Mouse (Mus musculus) layer of hippocampus, adult 9-10 months (tissue): ENCODE results near the gene Nlrx1.

Experiments used
- DNase-seq: peaks from one replicate; pipeline ENCODE4 v3.0.0; 2022; ENCODE audit warnings: low spot score

Gene Nlrx1

DNA sequence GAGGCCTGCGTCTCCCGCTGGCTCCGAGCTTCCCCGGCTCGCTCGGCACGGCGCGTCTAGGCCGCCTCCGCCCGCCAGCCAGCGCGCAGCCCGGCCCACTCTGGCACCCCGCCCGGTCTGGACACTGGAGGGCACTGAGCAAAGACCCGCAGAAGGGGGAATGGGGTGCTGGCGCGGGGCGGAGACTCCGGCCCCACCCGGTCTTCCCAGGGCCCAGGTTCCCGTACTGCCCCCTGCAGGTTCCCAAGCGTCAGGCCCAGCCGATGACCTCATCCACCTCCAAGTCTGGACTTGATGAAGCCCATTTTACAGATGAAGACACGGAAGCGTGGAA, 405 bp downstream of the Nlrx1 start:
- DNase-seq: peak; percentile 57

DNA sequence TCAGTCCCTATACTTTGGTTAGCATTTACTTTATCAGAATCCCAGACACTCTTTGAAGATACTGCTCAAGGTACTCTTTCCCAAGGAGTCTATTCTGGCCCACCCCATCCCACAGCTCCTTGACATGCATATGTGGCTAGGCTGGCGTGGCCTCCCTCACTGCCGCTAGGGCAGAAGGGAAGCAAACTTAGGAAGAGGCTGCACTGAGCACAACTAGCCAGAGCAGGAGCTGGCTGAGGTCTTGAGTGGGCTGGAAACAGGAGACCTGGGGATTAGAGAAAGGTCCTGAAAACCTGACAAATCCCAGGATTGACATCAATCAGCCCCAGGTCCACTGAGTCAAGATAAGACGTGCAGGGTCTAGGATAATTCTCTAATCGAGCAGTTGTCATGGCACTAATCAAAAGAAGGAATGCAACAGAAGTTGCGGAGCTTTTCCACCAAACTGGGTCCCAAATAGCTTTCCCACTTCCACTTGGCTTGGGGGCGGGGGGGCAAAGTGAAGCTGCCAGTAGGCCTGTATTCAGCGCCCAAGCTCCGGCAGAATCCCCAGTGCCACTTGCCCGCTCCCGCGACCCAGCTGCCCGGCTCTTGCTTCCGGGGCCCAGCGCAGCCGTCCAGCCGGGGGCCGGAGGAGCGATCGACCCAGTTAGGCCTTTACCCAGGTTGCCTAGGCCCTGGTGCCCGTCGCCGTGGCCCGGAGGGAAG, 926 bp downstream of the Nlrx1 start:
- no peak for DNase-seq

DNA sequence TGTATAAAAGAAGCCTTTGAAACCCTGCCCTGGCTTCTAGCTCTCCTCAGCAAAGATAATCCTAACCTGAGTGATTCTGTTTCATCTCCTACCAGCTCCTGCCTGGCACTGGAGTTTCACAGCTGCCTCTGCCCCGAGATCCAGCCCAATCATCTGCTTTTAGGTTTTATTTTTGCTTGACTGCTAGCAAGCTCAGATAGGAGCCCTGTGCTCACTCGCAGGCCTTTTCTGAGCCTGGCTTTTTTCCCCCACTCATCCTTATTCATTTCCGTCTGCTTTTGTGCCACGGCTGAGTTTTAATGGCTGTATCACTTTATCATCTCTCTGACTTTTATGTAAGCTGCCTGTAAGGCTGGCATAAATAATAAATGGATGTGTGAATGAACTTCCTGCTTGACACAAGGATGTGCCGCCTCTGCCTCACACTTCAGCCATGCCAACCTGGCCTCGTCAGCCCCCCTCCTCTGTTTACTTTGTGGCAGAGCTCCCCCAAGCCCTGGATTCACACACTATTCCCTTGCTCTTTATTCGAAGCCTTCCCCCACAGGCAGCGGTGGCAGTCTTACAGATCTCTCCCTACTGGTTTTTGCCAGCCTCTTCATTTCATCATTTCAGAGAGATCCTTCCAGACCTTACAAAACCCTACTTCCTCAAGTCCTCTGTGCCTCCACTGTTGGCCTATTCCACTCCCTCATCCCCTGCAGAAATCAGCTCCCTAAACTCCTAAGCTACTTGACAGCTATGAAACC, 1.7 kb downstream of the Nlrx1 start:
- DNase-seq: no peak

DNA sequence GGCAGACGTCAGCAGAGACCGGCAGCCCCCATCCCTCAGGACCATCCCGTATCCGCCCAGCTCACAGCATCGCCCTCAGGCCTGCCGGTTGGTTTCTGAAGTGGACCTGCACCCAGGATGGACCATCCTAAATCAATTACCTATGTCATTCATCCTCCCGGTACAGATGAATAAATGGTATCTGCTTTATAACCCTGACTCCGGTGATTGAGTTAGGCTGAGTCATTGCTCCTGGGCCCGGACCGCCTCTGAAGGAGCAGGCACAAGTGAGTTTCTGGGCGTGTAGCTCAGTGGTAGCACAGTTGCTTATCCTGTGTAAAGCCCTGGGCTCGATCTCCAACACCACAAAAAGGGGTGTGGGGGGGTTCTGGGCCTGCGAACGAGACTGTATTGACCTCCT, 7.0 kb downstream of the Nlrx1 start:
- DNase-seq: no peak

DNA sequence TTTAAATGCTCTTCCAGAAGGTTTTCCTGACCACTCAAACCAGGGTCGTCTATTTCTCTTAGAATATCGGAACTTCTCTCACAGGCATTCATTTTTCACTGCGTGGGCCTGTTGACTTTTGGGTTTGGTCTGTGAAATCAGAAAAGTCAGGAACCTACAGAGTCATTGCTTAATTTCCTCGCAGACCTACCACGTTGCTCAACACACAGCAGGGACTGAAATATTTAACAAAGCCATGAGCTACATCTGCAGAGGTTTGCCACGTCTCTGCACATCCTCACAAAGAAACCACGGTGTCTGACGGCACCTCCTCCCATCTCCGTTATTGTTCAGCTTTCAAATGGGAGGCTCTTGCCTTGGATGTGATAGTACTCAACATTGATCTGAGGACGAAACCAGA, 9.4 kb downstream of the Nlrx1 start:
- DNase-seq: no peak

DNA sequence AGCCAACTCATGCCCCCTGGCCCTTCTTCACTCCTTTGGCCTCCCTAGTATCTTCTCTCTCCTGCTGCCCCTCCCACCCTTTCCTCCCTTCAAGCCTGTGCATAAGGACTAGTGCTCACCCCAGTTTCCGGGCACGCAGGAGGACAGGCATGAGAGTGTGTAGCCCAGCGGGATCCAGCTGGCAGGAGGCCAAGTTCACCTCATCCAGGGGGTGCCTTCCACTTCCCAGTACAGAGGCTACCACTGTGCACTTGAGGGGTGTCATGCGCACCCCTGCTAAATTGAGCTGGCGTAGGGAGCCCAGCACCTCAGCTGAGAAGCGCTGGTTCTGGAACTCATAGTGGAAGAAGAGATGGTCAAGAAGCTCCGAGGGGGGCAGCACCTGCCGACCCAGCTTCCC, 12.2 kb downstream of the Nlrx1 start:
- DNase-seq: no peak

DNA sequence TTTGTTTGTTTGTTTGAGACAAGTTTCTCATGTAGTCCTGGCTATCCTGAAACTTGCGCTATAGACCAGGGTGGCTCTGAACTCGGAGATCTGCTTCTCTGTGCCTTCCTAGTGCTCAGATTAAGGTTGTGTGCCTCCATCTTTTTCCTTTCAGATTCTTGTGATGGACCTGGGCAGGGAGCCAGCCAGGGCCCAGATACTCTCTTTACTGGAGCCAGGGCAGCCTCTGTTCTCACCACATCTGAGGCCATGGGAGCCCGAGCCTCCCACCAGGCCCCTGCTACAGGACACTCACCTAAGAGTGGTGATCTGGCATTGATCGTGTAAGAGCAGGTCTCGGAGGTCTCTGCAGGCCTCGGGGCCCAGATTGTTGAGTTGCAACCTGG, 13.3 kb downstream of the Nlrx1 start:
- no peak for DNase-seq

DNA sequence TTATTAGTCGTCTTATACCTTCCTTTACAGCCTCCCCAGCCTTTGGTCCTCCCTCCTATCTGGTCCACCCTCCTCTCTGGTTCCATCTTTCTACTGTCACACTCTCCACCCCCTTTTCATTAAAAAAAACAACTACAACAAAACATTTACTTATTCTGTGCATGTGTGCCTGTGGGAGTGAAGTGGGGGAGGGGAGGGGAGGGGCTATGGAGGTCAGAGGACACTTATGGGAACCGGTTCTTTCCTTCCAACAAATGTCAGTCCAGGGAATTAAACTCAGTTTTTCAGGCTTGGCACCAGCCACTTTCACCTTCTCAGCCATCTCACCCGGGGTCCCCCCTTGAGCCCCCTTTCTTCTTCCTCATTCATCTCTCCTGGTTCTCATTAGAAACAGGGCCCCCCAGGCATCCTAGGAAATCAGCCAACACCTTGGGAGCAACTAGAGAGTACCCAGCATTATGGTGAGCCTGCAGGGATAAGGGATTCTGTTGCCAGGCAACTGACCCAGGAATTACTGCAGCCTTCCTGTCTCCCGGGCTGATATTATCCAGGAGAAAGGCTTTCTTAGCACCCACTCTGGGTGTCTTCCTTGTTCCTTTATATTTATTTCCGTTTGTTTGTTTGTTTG, 13.8 kb downstream of the Nlrx1 start:
- no peak for DNase-seq

DNA sequence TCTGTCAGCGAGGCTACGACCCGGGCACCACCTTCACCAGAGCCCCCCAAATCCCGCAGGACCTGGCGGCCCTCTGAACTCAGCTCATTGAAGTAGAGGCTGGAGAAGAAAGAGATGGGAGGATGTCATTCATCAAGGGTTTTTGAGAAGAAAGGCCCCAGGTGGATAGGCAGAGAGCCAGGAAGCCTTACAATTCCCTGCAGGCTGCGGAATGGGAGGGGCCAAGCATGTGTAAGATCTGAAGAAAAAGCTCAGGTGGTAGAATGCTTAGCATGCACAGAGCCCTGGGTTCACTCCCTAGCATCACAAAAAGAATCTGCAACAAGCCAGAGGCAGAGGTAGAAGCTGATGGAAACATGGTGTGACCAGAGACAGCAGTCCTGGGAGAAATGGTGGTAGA, 15.0 kb downstream of the Nlrx1 start:
- no peak for DNase-seq

DNA sequence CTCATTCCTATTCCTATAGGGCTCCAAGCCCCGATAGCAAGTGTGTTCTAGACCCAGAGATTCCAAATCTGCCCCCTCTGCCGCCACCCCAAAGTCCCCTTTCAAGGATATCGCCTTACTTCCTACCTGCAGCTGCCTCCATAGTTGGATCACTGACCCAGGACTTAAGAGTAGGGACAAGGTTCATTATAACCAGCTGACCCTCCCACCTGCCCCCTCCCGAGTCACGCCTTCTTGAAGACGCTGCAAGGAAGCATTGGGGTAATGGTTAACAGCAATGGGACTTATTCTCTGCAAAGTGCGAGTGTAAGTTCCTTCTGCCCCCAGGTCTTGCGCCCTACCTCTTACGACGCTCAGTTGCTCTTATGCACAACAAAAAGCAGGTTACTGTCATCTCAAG, 17.1 kb downstream of the Nlrx1 start, which contains the start of gene Pdzd3:
TSS of gene Pdzd3 (minus strand) at position 158 of the 400 bp plus-strand sequence.
- no peak for DNase-seq

DNA sequence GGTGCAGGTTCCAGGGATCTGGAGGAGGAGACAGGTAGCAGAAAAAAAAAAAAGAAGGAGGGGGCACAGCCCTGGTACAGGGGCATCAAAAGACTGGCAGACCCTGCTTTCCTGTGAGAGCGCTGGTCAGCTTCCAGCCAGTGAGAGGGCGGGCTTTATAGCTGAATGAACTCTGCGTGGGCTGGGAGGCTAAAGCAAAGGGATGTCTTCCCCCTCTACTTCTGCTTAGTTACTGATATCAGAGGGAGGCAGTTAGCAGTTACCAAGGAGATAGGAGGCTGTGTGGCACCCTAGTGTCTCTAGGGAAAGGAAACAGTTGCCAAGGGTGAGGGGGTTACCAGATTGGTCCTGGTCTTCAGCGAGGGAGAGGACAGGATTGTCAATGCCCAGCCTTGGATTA, 18.0 kb downstream of the Nlrx1 start:
- DNase-seq: no peak

DNA sequence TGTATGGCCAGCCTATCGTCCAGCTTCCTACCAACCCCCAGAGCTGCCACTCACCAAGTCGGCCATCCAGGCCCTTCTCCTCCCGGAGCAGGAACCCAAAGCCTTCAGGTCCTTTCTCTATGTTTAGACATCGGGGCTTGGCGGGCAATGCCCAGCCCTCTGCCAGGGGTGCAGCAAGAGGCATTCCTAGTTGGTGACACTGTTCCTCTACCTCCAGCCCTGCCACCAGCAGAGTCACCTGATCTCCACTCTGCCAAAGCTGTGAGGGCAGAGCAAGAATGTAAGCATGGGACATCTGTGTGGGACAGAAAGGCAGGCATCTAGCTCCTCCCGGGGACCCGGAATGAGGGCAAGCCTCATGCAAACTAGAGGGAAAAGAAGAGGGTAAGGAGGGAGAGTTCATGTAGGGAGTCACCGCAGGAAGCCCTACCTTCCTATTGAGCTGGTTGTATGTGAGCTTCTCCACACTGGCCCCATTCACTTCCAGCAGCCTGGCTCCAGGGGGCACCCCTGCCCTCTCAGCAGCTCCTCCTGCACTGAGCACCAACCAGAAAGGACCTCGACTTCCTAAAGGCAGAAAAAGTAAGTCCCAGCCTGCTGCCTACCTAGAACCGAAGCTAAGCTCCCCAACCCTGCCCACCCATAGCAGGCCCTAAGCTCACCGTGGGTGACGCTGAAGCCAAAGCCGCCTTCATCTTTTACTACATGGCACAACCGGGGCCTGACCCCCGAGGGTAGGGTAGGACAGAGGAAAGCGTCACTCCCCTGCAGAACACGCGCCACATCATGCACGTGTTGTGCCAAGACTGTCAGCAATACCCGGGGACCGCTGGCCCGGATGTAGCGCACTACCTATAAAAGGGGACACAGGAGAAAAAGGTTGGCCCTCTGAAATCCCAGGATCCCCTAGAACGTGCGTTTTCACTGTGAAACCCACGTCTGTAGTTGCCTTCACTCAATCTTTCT, 18.9 kb downstream of the Nlrx1 start:
- no peak for DNase-seq

DNA sequence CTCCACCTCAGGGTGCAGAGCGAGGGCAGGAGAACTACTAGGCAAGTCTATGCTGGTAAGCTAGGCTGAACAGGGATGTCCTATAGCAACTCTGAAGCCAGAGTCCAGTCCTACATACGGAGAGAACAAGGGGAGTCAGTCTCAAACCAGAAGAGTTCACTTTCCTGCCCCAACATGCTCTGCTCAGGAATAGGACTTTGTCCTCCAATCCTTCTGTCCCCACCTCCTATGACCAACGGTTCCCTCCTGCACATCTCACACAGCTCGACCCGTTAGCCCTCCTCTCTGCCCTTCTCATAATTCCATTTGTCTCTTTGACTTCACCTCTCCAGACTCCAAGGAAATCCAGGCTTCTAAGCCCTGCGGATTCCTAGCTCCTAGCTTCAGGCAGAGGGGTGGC, 20.5 kb downstream of the Nlrx1 start:
- no peak for DNase-seq

DNA sequence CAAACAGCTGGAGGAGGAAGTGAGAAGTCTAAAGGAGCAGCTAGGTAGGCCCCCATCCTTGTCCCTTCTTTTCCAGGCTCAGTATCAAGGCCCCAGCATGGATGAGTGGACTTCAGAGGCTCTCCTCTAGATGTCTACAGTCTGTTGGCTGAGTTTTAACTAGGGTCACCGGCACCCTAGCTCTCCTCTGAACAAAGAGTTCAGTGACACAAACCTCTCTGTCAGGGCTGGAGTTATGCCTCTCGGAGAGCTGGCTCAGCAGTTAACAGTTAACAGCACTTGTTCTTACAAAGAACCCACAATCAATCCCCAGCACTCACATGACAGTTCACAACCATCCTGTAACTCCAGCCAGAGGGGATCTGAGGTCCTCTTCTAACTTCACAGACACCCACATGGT, 24.8 kb downstream of the Nlrx1 start:
- DNase-seq: no peak

DNA sequence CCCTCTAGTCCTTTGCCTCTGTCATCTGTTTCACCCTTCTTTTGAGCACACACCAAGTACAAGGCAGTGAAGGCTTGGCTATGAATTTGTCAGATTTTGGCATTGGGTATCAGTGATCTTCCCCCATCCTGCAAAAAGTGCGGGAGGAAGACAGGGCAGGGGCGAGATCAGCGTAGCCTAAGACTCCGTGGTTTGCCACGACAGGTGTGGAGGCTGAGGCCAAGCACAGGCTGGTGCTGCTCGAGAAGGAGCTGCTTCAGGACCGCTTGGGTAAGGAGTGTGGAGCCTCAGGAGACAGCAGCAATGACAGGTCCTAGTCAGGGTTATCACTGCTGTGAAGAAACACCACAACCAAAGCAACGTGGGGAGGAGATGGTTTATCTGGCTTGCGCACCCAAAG, 27.0 kb downstream of the Nlrx1 start:
- DNase-seq: no peak

DNA sequence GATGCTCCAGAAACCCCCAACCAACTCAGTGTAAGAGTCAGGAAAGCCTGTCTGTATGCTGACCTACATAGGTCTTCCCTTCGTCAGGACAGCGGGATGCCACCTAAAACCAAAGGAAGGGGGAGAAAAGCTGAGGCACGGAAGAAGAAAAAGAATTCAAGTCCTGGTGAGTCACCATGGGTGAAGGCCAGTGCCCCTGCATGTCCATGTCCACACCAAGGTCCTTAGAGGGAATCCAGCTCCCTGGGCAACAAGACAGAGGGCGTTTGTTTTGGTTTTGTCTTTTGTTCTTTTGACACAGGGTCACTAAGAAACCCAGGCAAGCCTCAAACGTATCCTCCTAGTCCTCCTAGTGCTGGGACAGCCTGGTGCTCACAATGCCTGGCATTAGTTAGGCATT, 27.5 kb downstream of the Nlrx1 start:
- no peak for DNase-seq

DNA sequence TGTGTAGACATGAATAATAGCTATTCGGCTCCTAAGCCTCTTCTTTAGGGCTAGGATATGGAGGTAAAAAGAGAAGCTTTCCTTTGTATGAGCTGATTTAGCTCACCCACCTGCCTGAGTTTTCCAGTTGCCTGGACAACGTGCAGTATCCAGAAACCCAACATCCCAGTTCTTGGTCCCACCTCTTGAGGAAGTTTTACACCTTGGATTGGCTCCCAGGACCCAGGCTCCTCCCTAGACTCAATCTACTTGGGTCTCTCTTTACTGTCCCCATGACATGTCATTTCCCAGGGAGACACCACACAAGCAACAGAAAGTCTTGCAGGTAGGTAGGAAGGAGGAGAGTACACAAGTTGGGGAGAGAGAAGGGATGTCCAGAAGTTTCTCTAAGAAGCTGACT, 28.0 kb downstream of the Nlrx1 start, which contains the start of gene Ccdc153:
TSS of gene Ccdc153 (plus strand) at position 278 of the 400 bp plus-strand sequence.
- no peak for DNase-seq

DNA sequence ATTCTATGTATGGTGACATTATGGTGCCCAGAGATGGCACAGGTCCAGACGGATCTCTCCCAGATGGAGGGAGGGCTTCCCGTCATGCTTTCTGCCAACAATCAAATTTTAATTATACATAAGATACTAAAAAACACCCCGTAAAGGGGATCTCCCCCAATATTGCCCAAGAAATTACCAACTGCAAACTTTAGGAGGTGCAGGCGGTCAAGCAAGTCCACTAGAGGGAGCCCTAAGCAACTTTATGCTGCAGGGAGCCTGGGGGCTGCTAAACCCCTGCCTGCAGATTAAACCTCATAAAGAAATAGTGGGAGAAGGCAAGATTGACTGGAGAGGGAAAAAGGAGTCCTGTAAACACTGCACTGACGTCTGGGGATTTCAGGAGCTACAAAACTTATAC, 29.0 kb downstream of the Nlrx1 start:
- DNase-seq: no peak

DNA sequence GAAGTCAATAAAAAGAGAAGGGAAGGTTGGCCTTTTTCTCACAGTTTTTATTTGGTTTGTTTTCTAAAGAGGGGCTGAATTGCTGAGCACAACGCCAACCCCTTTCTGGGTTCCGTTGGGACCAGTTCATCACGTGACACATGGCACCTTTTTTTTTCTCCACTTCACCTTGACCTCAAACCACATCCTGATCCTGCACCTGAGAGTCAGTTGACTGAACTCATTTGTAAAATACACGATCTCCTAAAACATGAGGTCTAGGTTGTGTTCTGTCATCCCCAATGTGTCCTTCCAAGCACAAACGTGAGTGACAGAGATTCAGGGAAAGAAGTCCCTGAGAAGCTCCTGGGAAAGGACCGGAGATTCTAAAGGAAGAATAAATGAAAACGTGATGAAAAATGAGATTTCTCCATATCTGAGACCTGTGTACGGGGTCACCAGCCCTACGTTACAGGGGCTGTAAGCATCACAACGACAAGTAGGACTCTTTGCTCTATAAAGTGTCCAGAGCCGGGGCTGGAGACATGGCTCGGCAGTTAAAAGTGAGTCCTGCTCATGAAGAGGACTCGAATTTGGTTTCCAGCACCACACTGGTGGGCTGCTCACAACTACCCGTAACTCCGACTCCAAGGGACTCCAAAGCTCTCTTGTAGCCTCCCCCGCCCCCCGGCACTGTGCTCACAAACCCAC, 29.8 kb downstream of the Nlrx1 start:
- DNase-seq: no peak

DNA sequence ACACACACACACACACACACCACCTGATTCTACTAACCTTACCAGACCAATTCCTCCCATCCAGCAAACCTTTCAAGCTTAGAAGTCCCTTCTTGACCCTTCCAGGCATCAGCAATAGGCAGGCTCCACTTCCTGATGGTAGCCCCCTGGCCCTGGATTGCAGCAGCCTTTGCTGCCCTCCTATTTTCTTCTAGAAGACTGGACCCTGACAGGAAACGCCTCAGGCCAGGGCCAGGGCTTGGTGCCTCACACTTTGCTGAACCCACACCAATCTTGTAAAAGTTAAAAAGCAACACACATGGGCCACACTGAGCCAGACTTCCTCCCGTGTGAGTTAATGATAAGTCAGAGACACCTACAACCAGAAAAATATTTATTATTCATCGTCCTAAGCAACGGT, 31.3 kb downstream of the Nlrx1 start:
- no peak for DNase-seq

DNA sequence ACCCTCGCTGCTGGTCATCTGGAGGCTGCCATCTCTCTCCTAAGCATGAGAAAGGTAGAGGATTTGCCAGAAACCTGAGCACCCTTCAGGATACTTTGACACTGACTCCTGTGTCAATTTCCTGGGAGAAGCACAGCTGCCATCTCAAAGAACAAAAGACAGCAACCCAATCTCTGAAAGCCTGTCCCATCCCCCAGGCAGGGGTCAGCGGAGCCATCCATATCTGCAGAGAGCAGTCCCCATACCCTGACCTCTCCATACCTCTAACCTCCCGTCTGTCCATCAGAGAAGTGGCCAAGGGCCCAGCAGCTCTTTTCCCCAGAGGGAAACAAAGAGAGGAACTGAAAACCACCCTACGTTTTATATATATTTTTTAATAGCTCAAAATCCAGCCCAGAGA, 31.8 kb downstream of the Nlrx1 start:
- no peak for DNase-seq
